Mouse (Mus musculus) adrenal gland, postnatal 14 days (tissue): ENCODE data around the gene Gipc2. TPM values are rescaled to one million over a fixed set of nuclear protein-coding genes. Genes with fewer than 3 reads are reported as not detected.
A peak's percentile ranks its signal among the peaks of the same experiment; 100 is the strongest.
"Not testable (repeated sequence)": the region's sequence is repeated elsewhere in the genome, so short reads cannot be mapped to it uniquely, and the experiment has no call there.

Source experiments
- DNase-seq: peaks from one replicate; pipeline ENCODE4 v3.0.0; 2021; ENCODE audit warnings: mixed read lengths
- total RNA-seq: library from RNA; stranded (reverse); gene quantifications from 2 replicates; pipeline ENCODE4 v1.2.3, GENCODE M21; 2021

Gipc2 gene
- total RNA-seq, 1 experiment from 2014 or later: 0.96 TPM

DNA sequence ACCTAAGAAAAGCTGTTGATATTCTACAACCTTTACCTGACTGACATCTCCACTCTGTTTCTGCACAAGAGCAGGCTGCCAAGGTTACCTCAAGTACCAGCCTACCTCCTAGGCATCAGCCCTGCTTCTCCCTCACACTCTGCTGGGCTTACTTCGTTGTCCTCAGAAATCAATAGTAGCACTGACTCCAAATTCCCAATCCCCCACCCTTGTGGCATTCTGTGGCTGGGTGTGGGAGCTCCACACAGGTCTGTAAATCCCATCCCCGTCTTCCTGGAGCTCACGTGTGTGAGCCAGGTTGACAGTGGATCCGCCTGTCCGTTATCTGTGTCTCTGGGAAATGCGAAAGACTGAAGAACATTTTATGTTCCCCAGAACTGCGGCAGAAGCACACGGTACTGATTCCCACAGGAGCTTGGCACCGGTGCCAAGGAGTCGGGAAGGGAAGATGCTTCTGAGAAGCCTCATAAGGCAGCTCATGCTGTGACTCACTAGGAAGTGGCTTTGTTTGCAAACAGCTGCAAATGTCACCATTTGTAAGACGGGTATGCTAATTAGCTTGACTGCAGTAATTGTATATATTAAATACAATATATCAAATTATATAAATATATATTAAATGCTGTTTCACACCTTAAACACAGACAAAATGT is 10.6 kb downstream of the Gipc2 start:
- DNase-seq: no peak

DNA sequence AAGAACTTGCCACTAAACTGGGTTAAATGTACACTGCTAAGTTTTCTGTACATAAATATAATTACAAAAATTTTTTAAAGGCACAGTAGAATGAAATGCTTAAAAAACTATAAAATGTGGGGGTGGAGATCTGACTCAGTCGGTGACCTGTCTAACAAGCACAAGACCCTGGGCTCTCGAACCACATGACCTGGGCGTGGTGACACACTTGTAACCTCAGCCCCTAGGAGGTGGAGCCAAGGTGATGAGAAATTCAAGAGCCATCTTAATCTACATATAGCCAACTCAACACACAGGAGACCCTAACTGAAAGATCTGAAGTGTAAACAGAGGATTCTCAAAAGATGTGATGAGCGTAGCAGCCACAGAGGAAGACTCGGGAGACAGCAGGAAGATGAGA is 11.9 kb downstream of the Gipc2 start:
- no peak for DNase-seq

DNA sequence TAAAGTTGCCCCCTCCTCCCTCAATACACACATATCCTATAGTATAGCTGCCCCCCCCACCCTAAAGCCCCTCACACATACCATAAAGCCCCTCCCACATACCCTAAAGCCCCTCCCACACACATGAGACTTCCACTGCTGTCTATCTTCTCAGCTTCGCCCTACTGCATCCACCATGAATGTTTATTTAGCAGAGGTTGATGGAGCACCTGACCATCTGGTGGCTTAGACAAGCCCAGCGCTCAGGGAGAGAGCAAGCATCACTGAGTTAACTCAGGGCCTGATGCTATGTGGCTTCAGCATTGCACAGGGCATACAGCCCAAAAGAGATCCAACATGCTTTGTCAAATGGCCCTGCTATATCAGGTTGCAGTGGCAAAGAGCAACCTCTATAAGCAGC is 12.9 kb downstream of the Gipc2 start:
- DNase-seq: no peak

DNA sequence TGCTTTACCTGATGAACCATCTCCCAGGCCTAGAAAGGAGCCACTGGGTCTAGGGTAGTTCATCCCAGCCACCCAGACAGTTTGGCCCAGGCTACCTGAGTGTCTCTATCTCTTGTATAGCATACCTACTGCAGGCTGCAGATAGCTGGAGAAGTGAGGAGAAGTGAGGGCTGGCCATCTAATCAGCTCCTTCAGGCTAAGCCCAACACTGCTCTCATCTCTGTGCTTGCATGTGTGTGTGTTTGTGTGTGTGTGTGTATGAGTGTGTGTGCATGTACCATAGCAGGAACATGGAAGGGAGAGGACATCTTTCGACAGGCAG is 13.6 kb downstream of the Gipc2 start:
- DNase-seq: no peak

DNA sequence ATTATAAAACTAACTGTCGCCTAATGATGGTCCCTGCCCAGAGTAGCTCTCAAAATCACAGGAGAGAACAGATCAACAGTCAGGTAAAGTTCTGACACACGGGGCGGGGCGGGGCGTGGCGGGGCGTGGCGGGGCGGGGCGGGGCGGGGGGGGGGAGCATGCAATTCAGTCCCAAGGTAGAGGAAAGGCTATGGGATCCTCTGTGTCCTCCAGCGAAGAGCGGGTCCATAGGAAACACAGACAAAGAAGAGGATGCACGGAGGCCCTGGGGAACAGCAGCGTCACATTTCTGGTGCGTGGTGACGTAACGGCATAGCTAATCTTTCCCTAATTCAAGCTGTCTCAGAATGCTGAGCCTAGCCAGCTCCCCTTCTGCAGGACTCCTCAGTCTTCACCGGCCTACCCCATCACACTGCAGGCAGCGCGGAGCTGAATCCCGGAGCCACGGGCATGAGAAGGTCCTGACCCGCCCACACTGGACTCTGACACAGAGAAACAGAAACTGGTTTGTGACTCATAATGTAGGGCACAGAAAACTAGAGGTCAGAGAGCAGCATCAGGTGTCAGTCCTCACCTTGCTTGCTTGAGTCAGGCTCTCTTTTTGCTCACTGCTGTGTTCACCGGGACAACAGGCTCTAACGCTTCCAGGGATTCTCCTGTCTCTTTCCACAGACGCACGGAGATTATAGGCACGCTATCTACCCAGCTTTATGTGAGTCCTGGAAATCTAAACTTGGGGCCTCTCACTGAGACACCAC is 14.1 kb downstream of the Gipc2 start:
- no peak for DNase-seq

DNA sequence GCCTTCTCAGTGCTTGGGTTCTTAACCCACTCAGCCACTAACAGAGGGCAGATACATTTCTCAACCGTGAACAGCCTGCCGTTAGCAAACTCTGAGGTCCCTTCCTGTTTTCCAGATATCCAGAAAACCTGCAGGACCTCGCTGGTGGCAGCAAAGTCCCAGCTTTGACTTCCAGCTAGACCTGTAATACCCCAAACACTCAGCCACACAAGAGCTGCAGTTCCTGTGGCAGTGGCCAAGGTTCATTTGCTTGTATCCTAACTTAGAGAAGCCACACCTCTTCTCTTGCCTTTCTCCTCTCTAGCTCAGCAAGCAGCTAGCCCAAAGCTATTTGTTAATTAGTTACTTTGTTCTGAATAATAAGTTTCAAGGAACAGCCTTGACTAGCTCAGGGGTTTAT is 16.2 kb downstream of the Gipc2 start:
- DNase-seq: no peak

DNA sequence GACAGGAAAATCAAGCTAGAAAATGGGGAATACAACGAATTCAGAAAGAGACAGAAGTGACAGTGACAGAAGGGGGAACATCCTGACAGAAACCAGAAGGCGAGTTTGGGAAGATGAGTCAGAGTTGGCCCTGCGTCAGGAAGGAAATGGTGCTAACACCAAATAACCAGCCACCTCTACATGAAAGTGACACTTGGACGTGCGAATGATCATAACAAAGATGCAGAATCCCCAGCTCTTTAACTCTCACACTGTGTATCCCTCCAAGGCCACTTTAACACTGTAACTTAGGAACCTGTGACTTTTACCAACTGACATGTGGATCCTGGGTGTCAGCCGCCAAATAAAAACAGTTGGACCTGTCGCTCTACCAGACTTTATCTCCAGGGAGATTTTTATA is 16.6 kb downstream of the Gipc2 start:
- DNase-seq: no peak

DNA sequence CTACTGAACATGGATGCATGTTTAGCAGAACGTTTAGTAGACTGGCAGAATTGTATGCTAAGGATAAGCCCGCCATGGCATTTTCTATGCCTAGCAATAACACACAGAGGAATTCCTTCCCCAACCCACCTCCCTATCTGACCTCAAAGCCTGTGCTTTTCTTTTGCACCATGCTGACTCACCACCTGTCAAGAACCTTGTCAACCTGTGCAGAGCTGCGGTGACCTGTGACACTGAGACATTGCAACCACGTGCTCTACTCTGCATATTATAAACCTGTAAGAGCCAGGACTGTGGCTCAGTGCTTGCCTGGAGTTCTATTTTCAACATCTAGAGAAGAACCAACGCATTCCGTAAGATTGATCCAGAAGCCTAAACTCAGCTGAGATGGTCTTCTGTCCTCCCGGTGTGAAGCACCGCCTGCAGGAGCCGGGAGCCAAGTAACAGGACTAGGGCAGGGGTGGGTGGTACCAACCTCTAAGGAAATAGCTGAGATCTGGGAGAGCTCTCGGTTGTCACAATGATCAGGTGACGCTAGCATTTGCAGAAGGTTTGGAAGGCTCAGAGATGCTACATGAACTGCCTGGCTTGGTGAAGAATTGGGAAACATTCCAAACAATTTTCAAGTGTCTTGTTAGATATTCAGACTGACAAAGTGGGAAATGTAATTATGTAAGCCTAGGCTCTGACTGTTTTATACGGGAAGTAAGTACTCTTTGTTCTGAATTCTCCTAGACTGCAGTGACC is 18.8 kb downstream of the Gipc2 start:
- no peak for DNase-seq

DNA sequence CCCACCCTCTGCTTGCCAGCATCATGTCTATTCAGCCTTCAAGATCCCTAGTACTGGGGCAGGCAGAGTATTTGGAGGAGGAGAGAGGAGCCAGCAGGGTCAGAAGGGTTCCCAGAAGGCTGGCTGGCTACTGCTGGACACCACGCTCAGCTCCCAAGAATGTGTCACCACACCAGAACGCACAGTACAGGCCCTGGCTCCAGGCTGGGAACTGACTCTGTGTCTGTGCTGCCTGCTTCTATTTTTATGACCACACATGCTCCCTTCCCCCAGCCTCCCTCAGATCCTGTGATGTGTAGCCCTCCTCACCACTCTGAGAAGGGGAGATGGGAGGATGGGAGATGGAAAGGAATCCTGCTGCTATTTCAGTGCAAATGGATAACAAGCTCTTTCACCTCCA is 20.8 kb downstream of the Gipc2 start:
- peak; percentile 57 for DNase-seq

DNA sequence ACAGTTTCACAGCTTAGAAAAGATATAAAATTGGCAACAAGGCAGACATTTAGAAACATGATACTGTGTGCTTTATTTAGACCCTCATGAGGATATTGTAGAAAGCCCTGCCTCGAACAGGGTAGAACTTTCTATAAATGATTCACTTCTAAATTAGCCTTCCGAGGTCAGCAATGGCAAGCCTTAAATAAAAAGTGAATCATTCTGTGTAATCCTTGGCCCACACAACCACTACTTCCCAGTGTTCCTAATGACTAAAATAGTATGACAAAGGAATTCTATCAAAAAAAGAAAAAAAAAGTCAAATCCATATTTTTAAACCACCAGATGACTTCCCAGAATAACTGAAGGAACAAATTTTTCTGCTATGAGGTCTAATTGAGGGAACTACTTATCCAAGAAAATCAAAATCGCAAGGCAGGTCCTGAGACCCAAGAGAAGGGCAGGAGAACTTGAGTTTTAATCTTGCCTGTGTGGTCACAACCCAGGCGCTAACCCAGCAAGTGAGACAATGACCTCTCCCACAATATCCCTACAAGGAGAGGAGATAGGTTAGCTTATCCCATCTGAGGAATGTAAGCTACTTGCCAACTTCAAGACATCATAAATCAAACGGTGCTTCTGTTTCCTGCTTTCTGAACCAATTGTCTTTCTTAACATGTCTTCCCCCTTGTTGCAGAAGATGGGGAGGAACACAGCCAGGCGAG is 22.9 kb downstream of the Gipc2 start:
- DNase-seq: no peak

DNA sequence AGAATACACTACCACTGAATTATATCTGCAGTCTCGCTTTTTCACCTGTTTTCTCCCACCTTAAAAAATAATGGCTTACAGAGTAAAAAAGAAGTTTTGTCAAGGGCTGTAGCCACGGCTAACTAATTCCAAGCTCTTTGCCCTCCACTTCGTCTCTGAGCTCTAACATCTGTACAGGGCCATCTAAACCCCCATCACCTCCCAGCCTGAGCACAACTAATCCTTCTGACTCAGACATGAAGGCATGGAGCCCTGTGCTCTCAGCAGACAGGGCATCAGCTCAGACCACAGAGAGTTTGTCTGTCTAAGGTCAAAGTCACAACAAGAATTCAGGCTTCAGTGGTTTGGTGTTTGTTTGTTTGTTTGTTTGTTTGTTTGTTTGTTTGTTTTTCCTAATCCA is 23.9 kb downstream of the Gipc2 start:
- DNase-seq: no peak

DNA sequence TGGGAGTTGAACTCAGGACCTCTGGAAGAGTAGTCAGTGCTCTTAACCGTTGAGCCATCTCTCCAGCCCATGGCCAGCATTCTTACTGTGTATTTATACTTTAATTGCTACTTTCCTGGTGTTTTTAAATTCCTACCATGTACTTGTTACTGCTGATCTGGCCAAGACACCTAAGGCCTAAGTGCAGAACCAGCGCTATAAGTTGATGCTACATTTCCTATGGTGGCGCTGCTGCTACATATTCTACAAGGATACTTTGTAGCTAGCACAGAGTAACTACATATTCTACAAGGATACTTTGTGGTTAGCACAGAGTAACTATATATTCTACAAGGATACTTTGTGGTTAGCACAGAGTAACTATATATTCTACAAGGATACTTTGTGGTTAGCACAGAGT is 26.7 kb downstream of the Gipc2 start:
- DNase-seq: not testable (repeated sequence)

DNA sequence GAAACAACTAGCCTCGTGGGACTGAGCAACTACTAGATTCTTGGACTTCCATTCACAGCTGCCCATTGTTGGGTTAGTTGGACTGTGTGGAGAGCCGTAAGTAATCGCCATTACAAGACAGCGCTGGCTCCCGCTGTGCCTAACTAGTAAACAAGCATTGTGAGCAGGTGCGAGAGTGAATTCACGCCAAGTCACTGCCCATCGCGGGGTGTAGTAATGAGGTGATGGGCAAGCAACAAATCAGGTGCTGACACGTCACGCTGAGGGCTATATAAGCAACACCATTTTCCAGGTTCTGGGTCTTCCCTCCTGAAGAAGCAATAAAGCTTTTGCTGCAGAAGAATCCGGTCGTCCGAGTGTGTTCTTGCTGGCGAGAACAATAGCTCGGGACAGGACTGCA is 29.9 kb downstream of the Gipc2 start:
- DNase-seq: not testable (repeated sequence)

DNA sequence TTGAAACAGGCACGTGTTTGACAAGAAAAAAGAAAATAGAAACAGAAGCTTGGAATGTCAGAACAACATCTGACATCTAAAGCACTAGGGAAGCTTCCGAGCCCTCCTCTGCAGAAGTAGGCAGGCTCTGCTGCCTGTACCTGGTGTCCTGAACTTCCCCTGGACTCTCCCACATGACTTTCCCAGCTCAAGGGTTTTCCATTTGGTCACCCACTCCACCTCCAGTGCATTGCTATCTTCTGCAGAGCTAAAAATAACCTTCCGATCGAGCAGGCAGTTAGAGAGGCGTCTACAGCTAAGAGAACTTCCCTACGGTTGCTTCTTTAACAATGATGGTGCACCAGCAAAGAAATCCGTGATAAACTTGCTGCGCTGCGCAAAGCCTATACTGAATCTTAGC is 32.4 kb downstream of the Gipc2 start:
- no peak for DNase-seq

DNA sequence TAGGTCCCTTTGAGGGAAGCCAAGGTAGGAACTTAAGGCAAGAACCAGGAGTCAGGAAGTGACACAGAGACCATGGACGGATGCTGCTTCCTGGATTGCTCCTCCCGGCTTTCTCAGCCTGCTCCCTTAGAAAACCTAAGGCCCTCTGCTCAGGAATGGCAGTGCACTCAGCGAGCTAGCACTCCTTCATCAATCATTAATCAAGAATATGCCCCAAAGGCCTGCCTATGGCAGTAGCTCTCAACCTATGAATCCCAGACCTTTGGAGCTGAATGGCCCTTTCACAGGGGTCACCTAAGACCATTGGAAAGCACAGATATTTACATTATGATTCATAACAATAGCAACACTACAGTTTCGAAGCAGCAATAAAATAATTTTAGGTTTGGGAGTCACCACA is 35.1 kb downstream of the Gipc2 start:
- DNase-seq: no peak

DNA sequence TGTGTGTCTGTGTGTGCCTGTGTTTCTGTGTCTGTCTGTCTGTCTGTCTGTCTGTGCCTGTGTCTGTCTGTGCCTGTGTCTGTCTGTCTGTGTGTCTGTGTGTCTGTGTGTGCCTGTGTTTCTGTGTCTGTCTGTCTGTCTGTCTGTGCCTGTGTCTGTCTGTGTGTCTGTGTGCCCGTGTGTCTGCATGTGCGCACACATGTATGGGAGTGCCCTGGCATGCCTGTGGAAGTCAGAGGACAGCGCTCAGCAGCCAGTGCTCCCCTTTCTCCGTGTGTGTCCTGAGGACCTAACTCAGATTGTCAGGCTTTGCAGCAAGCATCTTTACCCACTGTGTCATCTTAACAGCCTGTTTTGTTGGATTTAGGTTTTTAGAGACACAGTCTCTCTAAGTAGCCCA is 36.6 kb downstream of the Gipc2 start:
- DNase-seq: not testable (repeated sequence)

DNA sequence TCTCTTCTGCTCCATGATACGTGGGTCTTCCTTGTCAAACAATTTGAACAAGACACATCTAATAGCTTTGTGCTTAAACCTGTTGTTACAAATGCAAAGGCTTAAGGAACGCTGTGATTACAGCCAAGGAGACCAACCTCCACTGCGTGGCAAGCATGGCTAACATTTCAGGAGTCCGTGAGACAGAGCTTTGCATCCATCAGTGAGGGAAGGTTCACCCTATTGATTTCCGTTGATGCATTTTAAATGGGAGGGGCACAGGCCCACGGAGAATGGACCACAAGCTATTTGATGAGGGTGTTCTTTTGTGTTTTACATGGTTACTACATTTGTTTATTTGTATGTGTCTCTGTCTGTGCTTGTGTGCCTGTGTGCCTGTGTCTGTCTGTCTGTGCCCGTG is 37.4 kb downstream of the Gipc2 start:
- no peak for DNase-seq

DNA sequence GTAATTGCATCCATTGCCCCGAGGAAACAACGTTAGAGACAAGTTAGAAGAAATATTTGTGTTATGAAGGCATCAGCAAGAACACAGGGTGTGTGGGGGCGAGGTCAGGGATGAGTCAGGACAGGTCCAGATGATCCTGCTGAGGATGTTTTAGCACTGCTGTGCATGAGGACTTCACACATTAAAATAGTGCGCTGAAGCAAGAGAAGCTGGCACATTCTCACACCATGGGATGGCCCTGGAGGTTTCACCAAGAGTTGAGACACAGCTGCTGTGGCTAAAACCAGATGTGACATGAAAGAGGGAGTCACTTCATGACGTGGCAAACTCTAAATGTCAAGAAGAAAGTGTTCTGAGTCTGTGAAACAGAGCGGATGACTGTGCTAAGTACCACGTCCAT is 38.9 kb downstream of the Gipc2 start:
- no peak for DNase-seq

DNA sequence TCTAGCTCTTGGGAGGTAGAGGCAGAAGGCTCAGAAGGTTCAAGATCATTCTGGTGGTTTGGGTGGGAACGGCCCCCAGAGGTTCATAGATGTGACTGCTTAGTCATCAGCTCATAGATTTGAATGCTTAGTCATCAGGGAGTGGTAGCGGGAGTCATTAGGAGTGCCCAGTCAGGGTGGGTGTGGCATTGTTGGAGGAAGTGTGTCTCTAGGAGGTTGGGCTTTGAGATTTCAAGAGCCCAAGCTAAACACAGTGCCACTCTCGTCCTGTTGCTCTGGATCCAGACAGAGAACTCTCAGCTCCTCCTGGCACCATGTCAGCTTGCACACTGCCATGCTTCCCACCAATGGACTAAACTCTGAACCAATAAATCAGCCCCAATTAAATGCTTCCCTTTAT is 43.3 kb downstream of the Gipc2 start:
- peak; percentile 65 for DNase-seq

DNA sequence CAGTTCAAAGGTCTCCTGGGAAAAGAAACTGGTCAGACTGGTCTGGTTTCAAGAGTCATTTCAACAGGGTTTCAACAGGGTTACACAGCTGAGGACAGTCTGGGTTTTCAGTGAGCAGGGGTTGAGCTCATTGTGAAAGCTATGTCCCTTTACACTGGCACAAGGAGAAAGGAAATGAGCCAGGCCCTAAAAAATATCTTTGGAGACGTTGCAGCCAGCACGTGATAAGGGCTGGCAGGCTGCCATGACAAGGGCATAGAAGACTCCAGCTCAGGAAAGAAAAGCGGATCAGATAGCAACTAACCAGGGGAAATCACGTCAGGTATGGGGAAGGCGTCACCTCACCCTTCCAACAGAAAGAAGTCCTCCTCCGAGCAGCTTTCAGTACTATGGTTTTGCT is 43.9 kb downstream of the Gipc2 start:
- peak; percentile 86 for DNase-seq

DNA sequence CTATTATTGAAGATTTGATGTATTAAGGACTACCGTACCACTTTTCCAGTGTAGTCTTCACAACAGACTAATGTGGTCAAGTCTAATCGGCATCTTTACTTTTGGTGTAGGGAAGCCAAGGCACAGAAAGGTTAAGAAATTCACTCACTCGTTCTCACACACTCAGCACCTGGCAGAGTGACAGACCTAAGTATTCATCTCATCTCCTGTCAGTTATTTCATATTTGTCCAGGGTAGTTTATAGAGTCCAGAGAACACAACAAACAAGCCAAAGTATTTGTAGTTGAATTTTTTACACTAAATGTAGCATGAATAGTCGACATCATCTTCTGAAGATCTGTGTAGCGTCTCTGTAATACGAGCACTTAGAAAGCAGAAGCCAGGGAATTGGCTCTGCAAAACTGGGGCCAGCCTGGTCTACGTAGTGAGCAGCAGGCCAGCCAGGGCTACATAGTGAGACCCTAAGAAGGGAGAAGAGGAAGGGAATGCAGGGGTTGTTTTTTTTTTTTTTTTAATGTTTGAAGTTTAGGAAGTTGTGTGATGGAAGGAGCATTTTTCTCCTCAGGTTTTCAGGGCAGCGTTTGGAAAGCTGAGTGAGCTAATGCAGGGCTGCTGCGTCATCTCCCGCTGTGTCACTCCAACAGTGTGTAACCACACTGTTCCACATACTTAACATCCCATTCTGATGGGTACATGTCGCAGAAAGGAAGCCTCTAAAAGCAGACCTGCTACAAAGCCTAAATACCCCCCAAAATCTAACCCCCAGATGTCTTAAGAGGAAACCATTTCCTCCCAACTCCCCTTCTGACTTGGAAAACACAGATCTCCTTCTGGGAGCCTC is 44.6 kb downstream of the Gipc2 start:
- DNase-seq: no peak

DNA sequence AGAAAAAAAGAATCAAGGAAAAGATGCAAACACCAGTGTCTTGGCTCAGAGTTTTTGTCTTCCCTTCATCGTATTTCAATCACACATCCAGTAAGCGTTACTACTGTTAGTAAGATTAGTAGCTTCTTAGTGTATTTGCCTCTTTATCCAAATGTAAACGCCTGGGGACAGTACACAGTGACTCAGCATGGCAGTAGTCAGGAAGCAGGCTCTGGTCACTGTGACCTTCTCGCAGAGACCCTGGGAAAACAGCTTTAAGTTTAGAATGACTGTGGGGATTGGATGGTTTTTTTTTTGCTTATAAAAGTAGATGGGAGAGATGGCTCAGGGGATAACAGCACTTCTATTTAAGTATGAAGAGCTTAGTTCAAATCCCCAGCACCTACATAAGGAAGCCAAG is 46.0 kb downstream of the Gipc2 start:
- DNase-seq: no peak
